Mouse (Mus musculus) neutrophil, adult 5-6 weeks (primary cell): ENCODE results near the gene Nsun2. TPM values are rescaled to one million over a fixed set of nuclear protein-coding genes. Genes with fewer than 3 reads are reported as not detected.

Source experiments
- ATAC-seq: fragments of 151-379, 151-347 bp; 2 replicates; pipeline ENCODE4 v1.8.0; 2017; ENCODE audit warnings: mild to moderate bottlenecking, moderate TSS enrichment; ENCODE audit not compliant: insufficient number of reproducible peaks, poor library complexity, low FRiP score, severe bottlenecking; ENCODE audit errors: extremely low read depth
- total RNA-seq: library from RNA; stranded (forward); fragments of 200-1000 nt; gene quantifications from 2 replicates; pipeline ENCODE4 v1.2.3, GENCODE M21; 2017

Nsun2 gene
- total RNA-seq, 1 experiment from 2014 or later, result 61.8 TPM

DNA sequence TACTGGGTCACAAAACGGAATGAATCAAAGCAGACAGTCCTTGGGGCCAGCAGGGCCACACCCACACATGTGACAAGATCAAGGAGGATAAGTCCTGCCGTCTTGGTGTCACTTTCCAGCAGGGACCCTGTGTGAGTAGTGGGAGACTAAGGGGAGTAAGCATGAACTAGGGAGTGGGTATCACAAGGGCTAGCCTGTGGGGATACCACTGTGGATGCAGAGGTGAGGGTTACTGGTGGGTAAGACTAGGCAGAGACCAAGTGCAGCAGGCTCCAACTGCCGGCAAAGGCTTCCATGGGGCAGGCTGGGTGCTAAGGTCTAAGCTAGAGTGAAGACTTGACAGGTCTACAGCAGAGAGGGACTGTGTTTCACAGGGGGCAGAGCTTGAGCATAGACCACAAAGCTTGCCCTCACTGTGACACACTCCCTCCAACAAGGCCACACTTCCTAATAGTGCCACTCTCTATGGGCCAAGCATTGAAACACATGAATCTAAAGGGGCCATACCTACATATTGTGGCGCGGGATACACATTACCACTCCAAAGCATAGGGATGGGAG is 109.2 kb downstream of the Nsun2 start:
- no peak for ATAC-seq

DNA sequence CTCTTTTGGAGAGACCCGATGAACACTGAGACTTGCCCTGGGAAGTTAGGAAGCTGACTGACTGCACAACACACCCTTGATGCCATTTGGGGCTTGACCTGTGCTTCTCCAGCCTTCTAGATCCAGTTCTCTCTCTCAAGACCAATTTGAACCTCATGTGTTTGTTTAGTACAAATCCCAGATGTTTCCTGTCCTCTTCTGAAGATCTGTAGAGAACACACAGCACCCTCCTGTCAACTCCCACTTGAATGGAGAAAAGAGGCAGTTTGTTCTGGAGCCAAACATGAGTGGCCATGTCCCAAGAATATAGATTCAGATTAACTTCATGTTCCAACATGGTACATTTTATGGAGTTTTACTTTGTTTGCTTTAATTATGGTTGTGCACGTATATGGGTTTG is 110.4 kb downstream of the Nsun2 start:
- ATAC-seq, result no peak

DNA sequence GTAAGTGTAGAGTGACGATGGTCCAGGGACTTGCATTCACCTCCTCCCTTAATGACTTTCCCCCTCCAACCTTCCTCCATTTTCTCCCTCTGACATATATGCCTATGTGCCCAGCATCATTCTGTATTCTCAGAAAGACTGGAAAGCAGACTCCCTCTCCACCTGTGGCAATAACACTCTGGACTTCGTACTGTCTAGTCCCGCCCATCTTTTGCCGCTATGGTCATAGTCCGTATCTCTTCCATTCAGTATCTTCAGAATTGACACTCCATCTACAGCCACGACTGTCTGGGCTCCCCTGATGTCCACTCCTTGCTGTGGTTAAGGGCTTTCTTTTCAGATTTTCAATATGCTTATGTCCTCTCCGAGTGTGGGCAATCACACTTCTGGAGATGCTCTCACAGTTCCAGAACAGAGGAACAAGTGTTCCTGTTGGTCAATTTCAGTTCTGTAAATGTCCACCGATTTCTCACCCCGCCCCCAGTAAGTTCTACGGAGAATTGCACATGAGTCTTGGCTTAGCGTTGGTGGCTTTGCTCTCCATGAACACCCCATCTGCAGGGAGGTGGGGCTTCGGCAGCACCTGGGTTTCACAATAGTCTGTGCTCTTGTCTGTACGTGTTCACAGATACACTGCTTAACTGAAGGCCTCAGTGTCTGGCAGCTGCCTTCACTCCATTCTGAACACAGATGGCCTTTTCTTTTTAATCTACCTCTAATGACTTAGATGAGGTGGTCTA is 111.1 kb downstream of the Nsun2 start:
- no peak for ATAC-seq

DNA sequence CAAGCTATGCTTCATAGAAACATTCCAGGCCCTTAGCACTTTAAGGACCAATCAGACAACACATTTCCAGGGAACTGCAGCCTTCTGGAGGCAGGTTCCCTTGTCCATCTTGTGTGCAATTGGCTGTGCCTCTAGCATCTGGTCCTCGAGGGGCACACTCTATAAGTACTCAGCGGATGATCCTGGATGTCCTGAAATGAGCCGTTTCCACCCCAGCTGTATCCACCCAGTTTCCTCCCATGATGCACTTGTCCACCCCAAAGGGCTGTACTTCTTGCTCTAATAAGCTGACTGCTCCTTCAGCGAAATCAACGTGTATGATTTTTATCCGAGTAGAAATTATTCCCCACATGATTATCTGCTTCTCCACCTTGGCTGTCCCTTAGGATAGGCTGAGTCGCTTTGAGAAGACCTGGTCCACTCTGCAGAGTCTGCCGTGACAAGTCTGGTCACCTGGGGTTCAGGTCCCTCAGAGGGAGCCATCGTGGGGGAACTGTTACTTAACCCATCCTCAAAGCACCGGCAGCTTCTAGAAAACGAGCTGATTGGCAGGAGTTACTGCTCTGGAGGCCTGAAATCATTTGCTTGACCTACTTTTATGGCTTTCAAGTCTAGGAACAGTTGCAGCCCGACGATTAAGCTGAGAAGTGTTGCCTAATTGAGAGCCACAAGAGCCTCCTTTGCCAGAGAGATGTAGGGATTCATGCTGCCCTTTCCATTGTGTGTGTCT is 112.3 kb downstream of the Nsun2 start:
- ATAC-seq, result no peak

DNA sequence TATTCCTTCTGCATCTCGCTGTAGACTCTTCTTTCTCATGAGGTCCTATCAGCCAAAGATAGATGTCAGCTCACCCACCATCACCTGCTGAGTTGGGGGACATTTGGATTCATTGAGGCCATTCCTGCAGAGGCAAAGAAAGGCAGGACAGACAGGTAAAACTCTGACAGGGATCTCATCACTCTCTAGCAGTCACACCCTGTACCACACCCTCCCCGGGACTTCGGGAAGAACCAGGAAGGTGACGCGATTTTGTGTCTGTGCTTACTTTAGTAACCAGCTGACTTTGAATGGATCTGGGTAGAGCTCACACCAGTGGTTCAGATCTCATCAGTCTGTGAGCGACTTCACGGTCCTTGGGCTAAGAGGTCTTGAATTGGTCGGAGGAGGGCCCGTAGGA is 112.9 kb downstream of the Nsun2 start:
- ATAC-seq, result no peak

DNA sequence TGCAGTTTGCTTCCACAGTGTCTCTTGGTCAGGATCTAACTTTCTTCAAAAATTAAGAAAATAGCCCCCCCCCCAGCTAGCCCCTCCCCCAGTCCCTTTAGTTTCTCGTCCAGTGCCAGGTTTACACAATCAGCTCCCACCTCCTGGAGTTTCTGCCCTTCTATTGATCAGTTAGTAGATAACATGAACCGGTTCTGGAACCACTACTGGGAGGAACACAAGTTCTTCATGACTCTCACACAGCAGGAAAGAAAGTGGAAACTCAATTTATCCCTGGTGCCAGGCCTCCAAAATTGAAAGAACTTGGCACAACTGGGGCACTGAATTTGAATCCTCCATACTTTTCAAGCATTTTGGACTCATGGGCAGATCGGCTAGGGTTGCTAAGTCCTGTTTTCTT is 121.0 kb downstream of the Nsun2 start:
- no peak for ATAC-seq

DNA sequence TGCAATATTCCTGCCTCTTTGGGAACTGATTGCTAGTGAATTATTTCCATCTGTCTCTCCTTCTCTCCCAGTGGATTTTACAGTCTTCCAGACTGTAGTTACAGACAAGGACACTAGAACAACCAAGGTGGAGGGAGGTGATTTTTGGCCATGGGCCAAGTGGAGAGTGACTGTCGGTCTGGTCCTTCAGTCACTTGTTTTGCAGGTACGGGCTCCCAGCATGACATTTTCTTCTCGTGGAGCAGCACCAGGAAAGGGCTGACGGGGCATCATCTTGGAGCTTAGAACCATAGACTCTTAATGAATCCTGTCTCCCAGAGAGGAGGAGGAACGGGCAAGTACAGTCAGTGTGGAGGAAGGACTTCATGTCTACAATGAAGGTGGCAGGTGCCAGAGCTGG is 138.6 kb downstream of the Nsun2 start:
- no peak for ATAC-seq

DNA sequence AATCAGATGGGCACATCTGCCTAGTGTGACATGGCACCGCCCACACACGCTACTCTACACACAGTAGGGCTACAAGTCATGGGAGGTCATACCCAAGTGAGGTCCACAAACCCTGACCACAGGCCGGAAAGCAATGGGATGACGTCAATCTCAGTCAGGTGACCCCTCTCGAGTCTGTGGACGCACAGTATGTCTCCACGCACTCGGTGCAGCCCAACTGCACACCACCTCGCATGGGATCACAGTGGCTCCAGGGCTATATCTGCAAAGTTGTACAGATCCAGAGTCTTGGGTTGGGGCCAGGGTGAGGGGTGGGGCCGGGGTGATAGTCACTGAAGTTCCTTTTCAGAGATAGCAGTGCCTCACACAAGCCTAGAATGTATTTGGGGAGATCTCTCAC is 139.0 kb downstream of the Nsun2 start:
- no peak for ATAC-seq

DNA sequence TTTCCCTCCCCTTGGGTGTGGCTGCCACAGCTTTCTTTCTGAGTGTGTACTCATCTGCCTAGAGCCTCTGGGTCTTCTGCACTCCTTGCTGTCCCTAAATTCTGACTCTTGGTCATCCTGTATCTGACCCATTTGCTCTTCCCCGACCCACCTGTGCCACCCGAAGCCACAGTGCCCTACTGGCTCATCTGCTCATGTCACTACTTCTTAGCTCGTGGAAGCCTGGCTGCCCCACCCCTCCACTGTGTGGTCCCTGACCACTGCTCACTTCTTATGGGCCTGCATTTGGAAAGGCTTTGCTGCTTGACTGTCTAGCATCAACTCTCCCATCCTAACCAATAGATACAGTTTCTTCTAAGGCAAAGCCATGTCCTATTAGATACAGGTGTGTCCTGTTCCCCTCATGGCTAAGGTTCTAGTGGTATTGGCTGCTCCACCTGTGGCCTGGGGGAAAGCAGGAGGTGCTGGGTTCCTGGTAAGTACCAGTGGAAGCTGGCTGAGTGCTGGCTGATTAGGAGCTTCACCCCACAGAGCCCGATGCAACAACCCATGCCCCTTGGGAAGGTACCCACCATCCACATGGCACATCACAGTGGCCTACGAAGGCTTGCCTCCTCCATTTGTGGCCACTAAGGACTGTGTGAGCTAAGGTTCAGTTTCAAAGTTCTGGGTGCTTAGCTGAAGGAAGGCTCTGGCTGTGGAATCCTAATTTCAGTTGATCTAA is 139.8 kb downstream of the Nsun2 start:
- no peak for ATAC-seq

DNA sequence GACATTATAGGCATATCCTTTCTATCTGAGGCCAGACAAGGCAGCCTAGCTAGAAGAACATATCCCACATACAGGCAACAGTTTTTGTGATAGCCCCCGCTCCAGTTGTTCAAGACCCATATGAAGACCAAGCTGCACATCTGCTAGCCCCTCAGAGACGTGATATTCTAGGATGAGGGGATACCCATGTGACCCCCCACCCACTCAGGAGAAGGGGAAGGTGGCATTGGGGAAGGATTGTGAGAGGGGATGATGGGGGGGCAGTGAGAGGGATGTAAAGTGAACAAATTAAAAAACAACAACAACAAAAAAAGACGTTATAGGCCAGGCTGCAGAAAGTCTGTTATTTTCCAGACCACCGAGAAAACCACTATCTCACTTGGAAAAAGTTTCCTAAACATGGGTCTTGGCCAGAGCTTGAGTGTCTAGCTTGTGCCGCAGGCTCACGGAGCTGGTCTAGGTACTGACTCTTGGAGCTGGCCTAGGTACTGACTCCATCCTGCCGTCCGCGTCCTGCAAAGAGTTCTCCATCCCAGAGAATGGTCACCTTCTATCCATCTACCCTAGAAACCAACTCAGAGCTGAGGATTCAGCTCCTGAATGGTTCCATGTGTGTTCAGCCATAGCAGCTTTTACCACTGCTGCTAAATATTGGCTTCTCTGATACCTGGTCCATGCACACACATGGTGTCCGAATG is 140.5 kb downstream of the Nsun2 start:
- no peak for ATAC-seq

Other genes with a start within 250 kb of the Nsun2 start
- gene Tent4a, start 871 bp downstream of the Nsun2 start, total RNA-seq, result 9.5 and 9.7 TPM in 2 replicates
- gene Srd5a1, start 77.7 kb downstream of the Nsun2 start, total RNA-seq, result 0.37 and 0.58 TPM in 2 replicates
- not detected in 2 replicates for gene Ube2ql1, start 206.1 kb downstream of the Nsun2 start, total RNA-seq